Comparison of ENCODE assay signal across 20 mouse cellular contexts in genomic region chr17:78778765-78779164, GRCm38 (mm10). TPM values are rescaled to one million over a fixed set of nuclear protein-coding genes. Genes with fewer than 3 reads are reported as not detected.
A peak's percentile ranks its signal among the peaks of the same experiment; 100 is the strongest.
DNase-seq lines count a peak whose midpoint lies in the region; ATAC-seq and TF ChIP-seq lines count a peak whose summit lies in the region.
"Had no signal": no experiment of that assay in that cellular context is flagged by ENCODE, and none has a peak within 500 bp of the region (broad histone marks: within the 10 kb centered on the region; RNA-seq: fewer than 3 reads in every experiment).

No protein-coding gene starts in this region.

- ATAC-seq in CD4-positive, CD25-positive, alpha-beta regulatory T cell, adult 4 months, result peak; percentile 73
- peak; percentile 40 for ATAC-seq in activated CD4-positive, CD25-positive, alpha-beta regulatory T cell, adult 4 months
- ATAC-seq in inflammation-experienced regulatory T-cells, adult 6 months, result peak; percentile 71
- ATAC-seq: Patski had no signal

- intact Hi-C loops in gastrocnemius, postnatal 14 days (cut with DNase I; ENCODE audit: low total_unique reads), result no loop called here

- no peak overlapping the region for H3K4me3 ChIP-seq in layer of hippocampus, adult 2 months

- TF ChIP-seq CTCF in layer of hippocampus, adult 2 months (conservative IDR thresholded peaks at IDR 0.05), result no peak

- H3K27ac ChIP-seq in layer of hippocampus, adult 2 months, result no peak overlapping the region

- peak; percentile 25 for DNase-seq in induced T-regulatory cell, adult 2 months (ENCODE audit: low read depth)
- DNase-seq in lung, postnatal 14 days, result no peak
- no peak for DNase-seq in layer of hippocampus, adult 2 months (ENCODE audit: low spot score in 2 of 2)
- no peak for DNase-seq in cerebellum, postnatal 36 days
- no peak for DNase-seq in gastrocnemius, postnatal 14 days
- DNase-seq: adrenal gland, adult 2 months; adrenal gland, adult 8-10 months; adrenal gland, postnatal 10 days; adrenal gland, postnatal 14 days; adrenal gland, postnatal 25 days; adrenal gland, postnatal 36 days; B cell, adult 2 months; cerebellum, adult 11 months; cerebellum, adult 11-12 months; cerebellum, adult 18-20 months; cerebellum, adult 2 months had no signal

RNA-seq across cellular contexts. Expression of gene Strn, which starts 41.8 kb away (rescaled TPM):
- 1 to 10 TPM; 7.4 to 9.9 TPM for polyA plus RNA-seq in CD4-positive, CD25-positive, alpha-beta regulatory T cell, adult 4 months (2017; shearing (Covaris generic))
- 1 to 10 TPM; 8.3 to 8.8 TPM for polyA plus RNA-seq in activated CD4-positive, CD25-positive, alpha-beta regulatory T cell, adult 4 months (2017; shearing (Covaris generic))
- 10 to 100 TPM in 1 of 3 experiments, 1 to 10 TPM in 2; 7.7 to 10.3 (median 9.6) TPM for polyA plus RNA-seq in inflammation-experienced regulatory T-cells, adult 6 months (2017; shearing (Covaris generic))
- 10 to 100 TPM; 57.6 to 59.9 TPM for total RNA-seq in layer of hippocampus, adult 2 months (2021)
- 10 to 100 TPM in 1 of 2 experiments, 1 to 10 TPM in 1; 9.0 to 10.1 TPM for total RNA-seq in gastrocnemius, postnatal 14 days (2021)

RNA-seq across cellular contexts. Expression of gene Heatr5b, which starts 56.4 kb away (rescaled TPM):
- polyA plus RNA-seq in CD4-positive, CD25-positive, alpha-beta regulatory T cell, adult 4 months (2017; shearing (Covaris generic)), result 10 to 100 TPM; 11.1 to 21.3 TPM
- polyA plus RNA-seq in activated CD4-positive, CD25-positive, alpha-beta regulatory T cell, adult 4 months (2017; shearing (Covaris generic)), result 1 to 10 TPM; 8.7 to 10.0 TPM
- 10 to 100 TPM in 2 of 3 experiments, 1 to 10 TPM in 1; 9.3 to 13.0 (median 11.4) TPM for polyA plus RNA-seq in inflammation-experienced regulatory T-cells, adult 6 months (2017; shearing (Covaris generic))
- 10 to 100 TPM; 49.6 to 55.1 TPM for total RNA-seq in layer of hippocampus, adult 2 months (2021)
- 10 to 100 TPM in 1 of 2 experiments, 1 to 10 TPM in 1; 8.8 to 10.3 TPM for total RNA-seq in gastrocnemius, postnatal 14 days (2021)

RNA-seq across cellular contexts. Expression of gene Gpatch11, which starts 56.6 kb away (rescaled TPM):
- 100 to 1,000 TPM in 1 of 2 experiments, 10 to 100 TPM in 1; 92.7 to 113 TPM for polyA plus RNA-seq in CD4-positive, CD25-positive, alpha-beta regulatory T cell, adult 4 months (2017; shearing (Covaris generic))
- polyA plus RNA-seq in activated CD4-positive, CD25-positive, alpha-beta regulatory T cell, adult 4 months (2017; shearing (Covaris generic)), result 100 to 1,000 TPM in 1 of 2 experiments, 10 to 100 TPM in 1; 77.1 to 109 TPM
- 100 to 1,000 TPM in 1 of 3 experiments, 10 to 100 TPM in 2; 87.2 to 113 (median 96.5) TPM for polyA plus RNA-seq in inflammation-experienced regulatory T-cells, adult 6 months (2017; shearing (Covaris generic))
- total RNA-seq in layer of hippocampus, adult 2 months (2021), result 10 to 100 TPM; 32.4 to 37.9 TPM
- 10 to 100 TPM; 17.7 to 18.4 TPM for total RNA-seq in gastrocnemius, postnatal 14 days (2021)
